Mouse (Mus musculus) hindbrain, embryonic 13.5 days (tissue): ENCODE data around the gene Cntnap4. TPM values are rescaled to one million over a fixed set of nuclear protein-coding genes. Genes with fewer than 3 reads are reported as not detected.

Experiments used
- ATAC-seq: fragments of 200-750 bp; cut with Nextera tagmentation; 2 replicates; pipeline ENCODE4 v1.8.0; 2017; ENCODE audit warnings: moderate TSS enrichment; ENCODE audit not compliant: low FRiP score
- H3K27ac ChIP-seq: fragments of 300-500 bp; sonication (generic); 2 replicates; pipeline ENCODE4 v1.5.1; 2015; ENCODE audit warnings: inconsistent platforms, mild to moderate bottlenecking, moderate library complexity
- H3K27me3 ChIP-seq: fragments of 300-500 bp; sonication (generic); 2 replicates; pipeline ENCODE4 v1.6.1; 2015; ENCODE audit warnings: mild to moderate bottlenecking, inconsistent platforms
- H3K36me3 ChIP-seq: fragments of 300-500 bp; sonication (generic); 2 replicates; pipeline ENCODE4 v1.6.1; 2015; ENCODE audit warnings: mild to moderate bottlenecking, inconsistent platforms
- H3K4me1 ChIP-seq: fragments of 300-500 bp; sonication (generic); replicated peaks from 2 replicates; pipeline ENCODE4 v1.6.1; 2015; ENCODE audit warnings: inconsistent platforms
- H3K4me2 ChIP-seq: fragments of 300-500 bp; sonication (generic); 2 replicates; pipeline ENCODE4 v1.6.1; 2015; ENCODE audit warnings: inconsistent platforms, mild to moderate bottlenecking, moderate library complexity
- H3K4me3 ChIP-seq: fragments of 300-500 bp; sonication (generic); 2 replicates; pipeline ENCODE4 v1.5.1; 2015; ENCODE audit warnings: mild to moderate bottlenecking, inconsistent platforms
- H3K9ac ChIP-seq: fragments of 300-500 bp; sonication (generic); 2 replicates; pipeline ENCODE4 v1.6.1; 2015; ENCODE audit warnings: mild to moderate bottlenecking, inconsistent platforms
- H3K9me3 ChIP-seq: fragments of 300-500 bp; sonication (generic); 2 replicates; pipeline ENCODE4 v1.6.1; 2016; ENCODE audit warnings: inconsistent platforms
- WGBS: fragments of 180-500 bp; shearing (Covaris S2); methylation state at CpG from one replicate; pipeline ENCODE4 v1.1.7; 2015; 5-methylcytosine and 5-hydroxymethylcytosine counted together
- polyA plus RNA-seq: library from polyadenylated mRNA; unstranded; fragments of >200 nt; fragmentation: Nextera tagmentation; extraction: Ambion mirVana; gene quantifications from 2 replicates; pipeline ENCODE4 v1.2.1, GENCODE M21; 2015

The Cntnap4 gene
- polyA plus RNA-seq, 1 experiment from 2014 or later: 15.5 TPM

DNA sequence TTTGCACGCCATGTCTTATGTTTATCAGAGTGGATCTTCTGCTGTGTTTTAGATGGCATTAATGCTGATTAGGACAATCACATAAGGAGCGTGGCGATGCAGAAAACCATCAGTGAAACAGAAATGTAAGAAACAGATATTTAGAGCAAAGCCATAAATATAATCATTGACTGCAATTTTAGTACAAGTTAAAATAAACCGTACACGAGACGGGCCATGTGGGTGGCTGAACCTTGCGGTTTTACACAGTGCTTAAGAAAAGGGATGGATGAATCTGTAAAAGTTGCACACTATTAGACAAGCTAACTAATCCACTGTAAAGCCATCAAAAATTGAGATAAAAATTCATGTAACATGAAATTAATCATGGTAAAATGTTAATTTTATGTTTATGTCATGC lies 58.9 kb downstream of the Cntnap4 start:
- Histone ChIP-seq H3K27me3 (no peaks in the 10 kb centered on the region), H3K36me3 (no peaks in the 10 kb centered on the region), H3K27ac (no peak overlapping the region), H3K4me1 (no peaks in the 10 kb centered on the region), H3K4me2 (no peak overlapping the region), H3K9me3 (no peaks in the 10 kb centered on the region), H3K9ac (no peak overlapping the region), H3K4me3 (no peak overlapping the region)
- no peak for ATAC-seq
- 84% methylated on average over 7 of the region's 7 CpGs for WGBS

DNA sequence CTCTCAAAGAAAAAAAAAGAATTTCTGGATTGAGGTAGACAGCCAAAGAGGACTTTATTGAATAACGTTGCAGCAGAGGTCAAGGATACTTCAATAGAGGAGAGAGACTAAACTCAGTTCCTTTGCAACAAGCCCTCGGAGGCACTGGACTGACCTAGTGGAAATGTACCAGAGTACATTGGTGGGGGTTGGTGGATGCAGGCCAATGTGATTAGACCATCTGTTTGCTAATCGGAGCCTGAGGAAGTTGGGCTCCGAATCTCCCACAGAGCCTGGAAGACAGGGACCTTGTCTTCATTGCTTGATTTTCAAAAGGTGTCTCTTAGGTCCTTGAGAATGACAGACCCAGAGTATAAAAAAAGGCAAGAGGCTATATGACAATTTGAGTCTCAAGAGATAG lies 82.8 kb downstream of the Cntnap4 start:
- Histone ChIP-seq H3K27ac (no peak overlapping the region), H3K4me3 (no peak overlapping the region), H3K27me3 (no peaks in the 10 kb centered on the region), H3K4me1 (no peaks in the 10 kb centered on the region), H3K9me3 (no peaks in the 10 kb centered on the region), H3K36me3 (no peaks in the 10 kb centered on the region), H3K9ac (no peak overlapping the region), H3K4me2 (no peak overlapping the region)
- 90% methylated on average over 4 of the region's 4 CpGs for WGBS
- no peak for ATAC-seq

DNA sequence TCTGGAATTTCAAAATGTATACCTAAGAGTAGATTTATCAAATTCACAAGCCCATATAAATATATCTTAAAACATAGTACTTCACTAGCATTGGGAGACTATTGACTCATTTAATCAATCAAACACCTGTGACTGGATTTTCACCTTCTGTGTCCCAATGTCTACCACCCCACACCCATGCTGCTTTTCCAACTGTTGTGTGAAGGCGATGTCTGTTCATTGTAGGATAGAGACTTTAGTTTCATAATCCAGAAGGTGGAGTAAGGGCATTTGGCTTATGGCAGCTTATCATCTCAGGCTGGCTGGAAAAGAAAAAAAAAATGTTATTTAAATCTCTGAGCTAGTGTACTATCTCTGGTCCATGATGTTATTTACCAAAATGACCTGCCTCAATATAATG lies 83.4 kb downstream of the Cntnap4 start:
- WGBS: 95% methylated on average over 1 of the region's 1 CpGs
- no peak for ATAC-seq
- H3K36me3 ChIP-seq: no peaks in the 10 kb centered on the region

DNA sequence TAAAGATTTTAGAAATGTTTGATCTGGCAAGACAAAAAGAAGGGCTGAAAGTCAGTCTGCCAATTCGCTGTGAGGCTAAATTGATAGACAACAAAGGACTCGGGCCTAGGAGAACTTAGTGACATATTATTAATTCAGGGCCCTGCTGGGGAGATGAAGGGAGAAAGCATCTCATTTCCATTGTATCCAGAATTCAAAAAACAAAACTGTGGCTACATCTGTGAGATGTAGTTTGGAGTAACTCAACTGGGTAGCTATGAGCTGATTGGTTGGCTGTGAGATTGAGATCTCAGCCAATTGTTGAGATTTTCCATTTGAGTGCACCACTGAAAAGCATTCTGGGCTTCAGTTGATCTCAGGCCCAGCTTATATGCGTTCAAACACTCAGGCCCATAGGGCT lies 84.2 kb downstream of the Cntnap4 start:
- Histone ChIP-seq H3K27me3 (no peaks in the 10 kb centered on the region), H3K36me3 (no peaks in the 10 kb centered on the region), H3K4me1 (no peaks in the 10 kb centered on the region), H3K4me2 (no peak overlapping the region), H3K4me3 (no peak overlapping the region), H3K27ac (no peak overlapping the region), H3K9me3 (no peaks in the 10 kb centered on the region), H3K9ac (no peak overlapping the region)
- ATAC-seq: no peak
- WGBS: 53% methylated on average over 3 of the region's 3 CpGs

More for the DNA sequence above, 83.4 kb downstream of the Cntnap4 start:
- no peak overlapping the region for H3K9ac ChIP-seq
- H3K4me1 ChIP-seq: no peaks in the 10 kb centered on the region
- H3K27me3 ChIP-seq: no peaks in the 10 kb centered on the region
- H3K4me3 ChIP-seq: no peak overlapping the region
- H3K27ac ChIP-seq: no peak overlapping the region
- no peak overlapping the region for H3K4me2 ChIP-seq
- no peaks in the 10 kb centered on the region for H3K9me3 ChIP-seq

DNA sequence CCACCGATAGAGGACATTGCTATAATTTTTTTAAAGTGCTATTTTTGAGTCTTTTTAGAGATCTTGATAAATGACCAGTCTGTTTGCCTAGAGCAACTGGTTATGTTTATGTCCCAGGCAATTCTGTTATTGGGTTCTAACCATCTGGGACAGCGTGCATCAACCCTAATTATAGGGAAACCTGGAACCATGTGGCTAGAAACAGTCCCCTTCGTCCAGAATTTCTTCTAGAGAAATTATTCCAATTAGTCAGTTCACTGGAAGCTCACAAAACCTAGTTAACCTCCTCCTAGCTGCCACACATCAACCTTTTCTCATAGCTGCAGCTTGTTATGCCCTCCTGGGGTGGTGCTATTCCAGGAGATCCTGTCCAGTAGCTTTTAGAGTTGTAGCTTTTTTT lies 94.2 kb downstream of the Cntnap4 start:
- Histone ChIP-seq H3K36me3 (no peaks in the 10 kb centered on the region), H3K27ac (no peak overlapping the region), H3K9ac (no peak overlapping the region), H3K27me3 (no peaks in the 10 kb centered on the region), H3K4me2 (no peak overlapping the region), H3K4me1 (no peaks in the 10 kb centered on the region), H3K4me3 (no peak overlapping the region), H3K9me3 (no peaks in the 10 kb centered on the region)
- no peak for ATAC-seq
- WGBS: 65% methylated on average over 3 of the region's 3 CpGs

DNA sequence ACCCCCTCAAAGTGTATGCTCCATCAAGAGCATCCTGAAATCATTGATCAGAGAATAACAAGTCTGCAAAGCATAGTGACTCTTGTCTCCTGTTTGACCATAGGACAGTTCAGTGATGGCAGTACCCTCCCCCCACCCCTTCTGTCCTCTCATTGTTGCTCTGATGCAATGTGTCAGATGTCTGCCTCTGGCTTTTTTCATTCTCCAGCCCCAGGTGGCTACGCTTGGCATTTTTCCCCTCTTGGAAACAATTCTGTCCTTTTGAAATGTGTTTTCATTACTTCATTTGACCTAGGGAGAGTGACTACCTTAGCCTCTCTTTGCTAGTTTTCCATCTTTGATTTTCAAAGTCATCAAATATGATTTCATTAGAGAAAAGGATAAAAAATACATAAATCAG lies 104.8 kb downstream of the Cntnap4 start:
- H3K9me3 ChIP-seq: no peaks in the 10 kb centered on the region
- H3K9ac ChIP-seq: no peak overlapping the region
- 61% methylated on average over 1 of the region's 1 CpGs for WGBS
- H3K4me3 ChIP-seq: no peak overlapping the region
- ATAC-seq: no peak
- no peaks in the 10 kb centered on the region for H3K36me3 ChIP-seq
- H3K4me2 ChIP-seq: no peak overlapping the region
- H3K27ac ChIP-seq: no peak overlapping the region
- no peaks in the 10 kb centered on the region for H3K27me3 ChIP-seq
- no peaks in the 10 kb centered on the region for H3K4me1 ChIP-seq

DNA sequence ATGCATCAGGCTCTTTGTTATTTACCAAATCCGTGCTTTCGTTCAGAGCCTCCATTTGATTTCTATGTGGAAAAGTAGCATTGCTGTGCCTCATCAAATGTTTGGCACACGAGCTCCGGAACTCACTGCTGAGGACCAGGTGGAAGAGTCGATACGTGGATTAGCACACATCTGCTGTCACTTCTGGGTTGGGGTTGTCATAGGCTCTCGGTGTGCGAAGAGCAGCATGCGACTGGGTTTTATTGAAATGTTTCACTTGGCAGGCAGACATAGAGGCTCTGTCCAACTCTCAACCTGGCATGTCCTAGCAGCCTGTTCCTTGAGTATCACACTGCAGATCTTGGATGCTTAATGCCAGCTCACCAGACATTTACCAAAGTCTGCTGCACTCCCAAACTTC lies 111.9 kb downstream of the Cntnap4 start:
- H3K27ac ChIP-seq: no peak overlapping the region
- 94% methylated on average over 9 of the region's 9 CpGs for WGBS
- no peak overlapping the region for H3K4me2 ChIP-seq
- H3K4me3 ChIP-seq: no peak overlapping the region
- H3K4me1 ChIP-seq: no peaks in the 10 kb centered on the region
- H3K9ac ChIP-seq: no peak overlapping the region
- no peaks in the 10 kb centered on the region for H3K9me3 ChIP-seq
- no peaks in the 10 kb centered on the region for H3K27me3 ChIP-seq
- no peak for ATAC-seq
- no peaks in the 10 kb centered on the region for H3K36me3 ChIP-seq

DNA sequence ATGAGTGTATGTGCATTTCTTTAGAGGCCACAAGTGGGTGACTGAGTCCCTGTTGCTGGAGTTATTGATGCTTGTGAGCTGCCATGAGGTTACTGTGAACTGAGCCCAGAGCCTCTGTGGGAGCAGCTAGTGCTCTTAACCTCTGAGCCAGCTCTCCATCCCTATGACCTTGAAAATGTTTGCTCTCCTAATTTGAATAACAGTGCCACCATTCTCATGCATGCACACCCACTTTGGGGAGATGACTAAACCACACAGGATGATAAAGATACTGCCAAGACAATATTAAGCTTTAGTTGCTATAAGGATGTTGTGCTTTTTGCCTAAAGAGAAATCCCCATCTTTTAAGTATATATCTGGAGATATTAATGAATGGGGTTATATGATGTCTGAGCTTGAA lies 125.9 kb downstream of the Cntnap4 start:
- Histone ChIP-seq H3K4me3 (no peak overlapping the region), H3K9me3 (no peaks in the 10 kb centered on the region), H3K27ac (no peak overlapping the region), H3K9ac (no peak overlapping the region), H3K4me2 (no peak overlapping the region), H3K4me1 (no peaks in the 10 kb centered on the region), H3K27me3 (no peaks in the 10 kb centered on the region), H3K36me3 (no peaks in the 10 kb centered on the region)
- ATAC-seq: no peak

DNA sequence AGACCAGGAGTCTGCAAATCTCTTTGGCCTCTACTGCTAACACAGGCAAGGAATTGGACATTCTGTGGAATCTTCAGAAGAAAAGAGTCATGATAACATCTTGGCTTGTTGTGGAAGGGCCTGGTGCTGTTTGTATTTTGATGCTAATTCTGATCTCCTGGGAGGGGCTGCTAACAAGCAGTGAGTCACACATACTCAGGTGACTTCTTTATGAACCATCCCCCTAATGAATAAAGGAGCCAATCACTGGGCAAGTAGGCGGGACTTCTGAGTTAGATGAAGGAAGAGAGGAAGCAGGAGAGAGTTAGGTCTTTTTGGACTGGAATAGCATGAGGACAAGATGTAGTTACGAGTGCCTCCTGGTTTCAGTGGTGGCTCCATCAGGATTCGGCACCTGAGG lies 128.3 kb downstream of the Cntnap4 start:
- Histone ChIP-seq H3K9ac (no peak overlapping the region), H3K4me1 (no peaks in the 10 kb centered on the region), H3K27ac (no peak overlapping the region), H3K4me2 (no peak overlapping the region), H3K9me3 (no peaks in the 10 kb centered on the region), H3K4me3 (no peak overlapping the region), H3K36me3 (no peaks in the 10 kb centered on the region), H3K27me3 (no peaks in the 10 kb centered on the region)
- 85% methylated on average over 3 of the region's 3 CpGs for WGBS
- no peak for ATAC-seq

DNA sequence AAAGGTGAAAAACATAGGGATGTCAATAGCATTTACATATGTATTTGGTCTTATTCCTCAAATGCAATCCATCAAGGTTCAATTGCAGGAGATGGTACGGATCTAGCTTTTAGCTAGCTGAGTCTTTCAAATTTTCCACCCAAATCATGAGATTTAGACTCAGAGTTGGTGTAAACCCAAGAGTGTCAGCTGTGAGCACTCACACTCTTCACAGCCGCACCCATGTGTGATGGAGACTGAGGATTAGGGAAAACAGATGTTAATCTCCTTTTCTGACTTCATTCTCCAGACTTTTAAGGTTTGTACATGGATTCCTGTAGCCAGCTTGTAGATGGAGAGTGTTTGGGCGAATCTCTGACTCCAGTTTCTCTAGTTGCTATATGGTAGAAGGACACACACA lies 147.1 kb downstream of the Cntnap4 start:
- Histone ChIP-seq H3K27me3 (no peaks in the 10 kb centered on the region), H3K4me3 (no peak overlapping the region), H3K4me2 (no peak overlapping the region), H3K9ac (no peak overlapping the region), H3K4me1 (no peaks in the 10 kb centered on the region), H3K36me3 (no peaks in the 10 kb centered on the region), H3K27ac (no peak overlapping the region), H3K9me3 (no peaks in the 10 kb centered on the region)
- 74% methylated on average over 3 of the region's 3 CpGs for WGBS
- no peak for ATAC-seq

DNA sequence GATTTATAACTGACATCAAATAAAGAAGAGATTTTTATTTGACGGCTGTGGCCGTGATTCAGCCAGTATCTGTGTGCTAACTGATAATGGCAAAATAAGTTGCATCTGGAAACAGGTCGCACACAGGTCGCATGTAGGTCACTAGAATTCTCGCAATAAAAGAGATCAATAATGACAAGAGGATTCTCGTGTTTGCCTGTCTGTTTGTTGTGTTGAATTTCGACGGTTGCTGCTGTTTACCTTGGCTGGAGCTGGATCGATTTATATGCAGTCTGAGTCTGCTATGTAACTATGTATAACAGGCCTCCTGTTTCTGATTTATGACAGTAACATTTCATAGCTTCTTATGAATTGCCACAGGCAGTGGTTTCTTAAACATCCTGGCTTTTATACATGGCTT lies 155.1 kb downstream of the Cntnap4 start:
- Histone ChIP-seq H3K9ac (no peak overlapping the region), H3K27me3 (no peaks in the 10 kb centered on the region), H3K27ac (no peak overlapping the region), H3K9me3 (no peaks in the 10 kb centered on the region), H3K36me3 (no peaks in the 10 kb centered on the region), H3K4me2 (no peak overlapping the region), H3K4me1 (no peaks in the 10 kb centered on the region), H3K4me3 (no peak overlapping the region)
- 78% methylated on average over 9 of the region's 9 CpGs for WGBS
- no peak for ATAC-seq

DNA sequence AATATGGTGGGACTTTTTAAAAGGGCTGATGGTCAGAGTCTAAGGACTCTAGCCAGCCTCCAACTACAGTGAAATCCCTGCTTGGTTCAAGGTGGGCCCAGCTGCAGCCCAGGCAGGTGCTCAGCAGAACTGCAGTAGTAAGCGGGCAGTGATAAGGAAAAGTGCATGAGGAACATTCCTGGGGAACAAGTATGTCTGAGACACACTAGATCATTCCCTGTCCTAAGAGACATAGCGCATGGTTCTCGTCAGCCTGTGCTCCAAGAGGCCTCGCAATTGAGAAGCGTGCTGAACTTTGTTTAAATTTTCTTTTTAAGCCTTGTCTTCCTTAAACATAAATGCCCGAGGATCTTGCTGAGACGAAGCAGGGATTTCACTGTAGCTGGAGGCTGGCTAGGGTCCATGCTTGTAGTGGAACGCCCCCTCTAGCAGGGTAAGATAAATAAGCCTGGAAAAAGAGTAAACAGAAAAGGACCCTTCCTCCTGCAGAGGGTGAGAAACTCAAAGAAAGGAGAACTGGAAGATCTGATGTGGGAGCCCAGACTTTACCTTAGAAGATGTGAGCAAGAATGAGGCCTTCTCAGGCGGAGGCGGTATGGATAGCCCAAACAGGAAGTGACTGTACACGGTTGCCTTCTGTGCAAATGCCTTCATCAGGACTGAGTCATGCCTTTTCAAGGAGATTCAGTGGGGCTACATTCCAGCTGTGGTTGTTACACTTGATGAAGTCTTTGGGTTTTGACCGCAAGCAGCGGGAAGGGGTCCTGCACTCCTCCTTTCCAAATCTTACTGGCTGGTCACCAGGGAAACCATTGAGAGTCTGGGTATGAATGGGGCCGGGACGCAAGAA lies 161.0 kb downstream of the Cntnap4 start:
- Histone ChIP-seq H3K27ac (no peak overlapping the region; the same call in 1 of the 2 replicates), H3K9ac (no peak overlapping the region), H3K4me2 (no peak overlapping the region), H3K27me3 (no peaks in the 10 kb centered on the region), H3K4me1 (no peaks in the 10 kb centered on the region), H3K9me3 (no peaks in the 10 kb centered on the region), H3K36me3 (no peaks in the 10 kb centered on the region), H3K4me3 (no peak overlapping the region)
- WGBS: 77% methylated on average over 15 of the region's 15 CpGs
- no peak for ATAC-seq

DNA sequence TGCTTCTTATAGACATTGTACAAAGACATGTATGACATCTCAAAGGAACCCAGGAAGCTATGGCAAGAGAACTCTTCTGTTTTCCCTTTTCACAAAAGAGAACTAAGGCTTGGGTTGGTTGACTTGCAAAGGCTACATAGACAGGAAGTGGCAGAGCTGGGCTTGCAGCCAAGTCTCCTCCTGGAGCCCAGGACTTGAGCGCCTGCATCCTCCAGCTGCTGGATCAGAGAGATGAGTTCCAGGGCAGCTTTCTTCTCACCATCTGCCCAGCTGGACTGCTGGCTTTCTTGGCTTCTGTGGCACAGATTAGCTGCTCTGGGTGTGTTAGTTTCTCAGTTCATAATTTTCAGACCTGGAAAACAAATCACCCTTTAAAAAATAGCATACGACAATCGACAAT lies 165.7 kb downstream of the Cntnap4 start:
- H3K4me3 ChIP-seq: no peak overlapping the region
- no peak overlapping the region for H3K9ac ChIP-seq
- no peaks in the 10 kb centered on the region for H3K4me1 ChIP-seq
- no peaks in the 10 kb centered on the region for H3K27me3 ChIP-seq
- H3K4me2 ChIP-seq: no peak overlapping the region
- H3K36me3 ChIP-seq: no peaks in the 10 kb centered on the region
- 75% methylated on average over 3 of the region's 3 CpGs for WGBS
- H3K27ac ChIP-seq: no peak overlapping the region
- ATAC-seq: no peak
- no peaks in the 10 kb centered on the region for H3K9me3 ChIP-seq
